Mouse (Mus musculus) sigmoid colon, adult 10 weeks (tissue): ENCODE data around the gene Hmga1b. TPM values are rescaled to one million over a fixed set of nuclear protein-coding genes. Genes with fewer than 3 reads are reported as not detected.

Source experiments
- polyA plus RNA-seq: library from polyadenylated mRNA; stranded (reverse); fragments of 350-450 nt; fragmentation: Illumina TruSeq; extraction: RNeasy Lipid Tissue Mini Kit (QIAGEN cat#74804); gene quantifications from one replicate; pipeline ENCODE4 v1.2.3, GENCODE M21; 2014; ENCODE audit warnings: low read depth, low replicate concordance

The Hmga1b gene
- polyA plus RNA-seq, result not detected

DNA sequence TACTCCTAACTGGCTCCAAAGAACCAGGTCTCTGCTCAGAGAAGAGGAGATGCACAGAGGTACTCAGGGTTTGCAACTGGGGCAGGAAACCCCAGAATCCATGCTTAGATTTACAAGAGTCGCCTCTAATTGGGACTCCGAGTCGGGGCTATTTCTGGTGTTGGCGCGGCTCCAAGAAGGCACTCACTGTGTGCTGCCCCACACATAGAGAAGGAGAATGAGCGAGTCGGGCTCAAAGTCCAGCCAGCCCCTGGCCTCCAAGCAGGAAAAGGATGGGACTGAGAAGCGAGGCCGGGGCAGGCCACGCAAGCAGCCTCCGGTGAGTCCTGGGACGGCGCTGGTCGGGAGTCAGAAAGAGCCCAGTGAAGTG is at the start of gene Hmga1b:
Gene Hmga1b (plus strand): TSS at position 123 of the 370 bp plus-strand sequence.

GRCm38 (mm10) chr11:120713580-120714518 is 48.7 kb upstream of the Hmga1b start, which contains the start of the genes Cenpx and Lrrc45:
Cenpx (minus strand) TSS chr11:120713738.
Lrrc45 (plus strand) TSS chr11:120713925.

DNA sequence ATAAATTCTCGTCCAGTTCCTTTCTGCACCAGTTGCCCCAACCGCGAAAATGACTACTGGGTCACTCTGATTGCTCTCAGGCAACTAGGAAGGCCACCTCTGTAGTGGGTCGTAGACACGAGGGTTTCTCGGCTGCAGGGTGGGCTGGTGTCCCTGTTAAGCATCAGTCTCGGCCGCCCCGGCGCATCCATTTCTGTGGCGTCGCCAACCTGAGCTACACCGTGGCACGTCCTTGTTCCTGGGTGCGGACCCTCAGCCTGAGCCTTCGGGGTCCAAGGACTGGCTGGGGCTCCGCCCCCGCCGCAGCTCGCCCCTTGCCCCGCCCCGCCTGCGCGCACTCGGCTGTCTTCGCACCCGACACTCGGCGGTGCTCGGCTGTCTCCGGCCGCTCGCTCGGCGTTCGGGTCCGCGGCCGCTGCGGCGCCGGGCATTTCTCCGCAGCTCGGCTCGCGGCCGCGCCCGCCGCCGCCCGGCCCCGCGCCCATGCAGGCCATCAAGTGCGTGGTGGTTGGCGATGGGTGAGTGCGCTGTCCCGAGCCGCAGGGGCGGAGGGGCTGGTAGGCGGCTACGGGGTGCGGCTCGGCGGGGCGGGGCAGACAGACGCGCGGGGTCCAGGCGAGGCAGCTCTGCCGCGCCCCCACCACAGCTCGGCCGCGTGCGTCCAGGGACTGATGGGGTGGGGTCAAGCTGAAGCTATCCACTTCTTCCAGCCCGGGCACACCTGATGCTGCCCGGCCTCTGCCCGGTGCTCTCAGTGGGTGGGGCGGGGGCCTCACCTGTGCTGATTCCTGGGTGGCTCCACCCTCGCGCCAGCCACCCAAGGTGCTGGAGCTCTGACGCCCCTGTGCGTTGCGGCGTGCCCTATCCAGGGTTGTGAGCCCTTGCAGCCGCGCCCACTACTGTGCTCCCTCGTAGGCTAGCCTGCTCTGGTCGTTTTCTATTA is 41.2 kb upstream of the Hmga1b start, which contains the start of gene Rac3:
Gene Rac3 (plus strand): TSS at position 347 of the 943 bp plus-strand sequence.

GRCm38 (mm10) chr11:120727169-120727527 is 35.4 kb upstream of the Hmga1b start, which contains the start of gene Dcxr:
Dcxr (minus strand) TSS chr11:120727281.

GRCm38 (mm10) chr11:120731858-120732680 is 30.5 kb upstream of the Hmga1b start, which contains the start of gene Cbr2:
Cbr2 (minus strand) TSS chr11:120732114.

GRCm38 (mm10) chr11:120784064-120784791 is 21.6 kb downstream of the Hmga1b start, which contains the start of the genes Rfng and Gps1:
Rfng (minus strand) TSS chr11:120784207.
Gps1 (plus strand) TSS chr11:120784272.

DNA sequence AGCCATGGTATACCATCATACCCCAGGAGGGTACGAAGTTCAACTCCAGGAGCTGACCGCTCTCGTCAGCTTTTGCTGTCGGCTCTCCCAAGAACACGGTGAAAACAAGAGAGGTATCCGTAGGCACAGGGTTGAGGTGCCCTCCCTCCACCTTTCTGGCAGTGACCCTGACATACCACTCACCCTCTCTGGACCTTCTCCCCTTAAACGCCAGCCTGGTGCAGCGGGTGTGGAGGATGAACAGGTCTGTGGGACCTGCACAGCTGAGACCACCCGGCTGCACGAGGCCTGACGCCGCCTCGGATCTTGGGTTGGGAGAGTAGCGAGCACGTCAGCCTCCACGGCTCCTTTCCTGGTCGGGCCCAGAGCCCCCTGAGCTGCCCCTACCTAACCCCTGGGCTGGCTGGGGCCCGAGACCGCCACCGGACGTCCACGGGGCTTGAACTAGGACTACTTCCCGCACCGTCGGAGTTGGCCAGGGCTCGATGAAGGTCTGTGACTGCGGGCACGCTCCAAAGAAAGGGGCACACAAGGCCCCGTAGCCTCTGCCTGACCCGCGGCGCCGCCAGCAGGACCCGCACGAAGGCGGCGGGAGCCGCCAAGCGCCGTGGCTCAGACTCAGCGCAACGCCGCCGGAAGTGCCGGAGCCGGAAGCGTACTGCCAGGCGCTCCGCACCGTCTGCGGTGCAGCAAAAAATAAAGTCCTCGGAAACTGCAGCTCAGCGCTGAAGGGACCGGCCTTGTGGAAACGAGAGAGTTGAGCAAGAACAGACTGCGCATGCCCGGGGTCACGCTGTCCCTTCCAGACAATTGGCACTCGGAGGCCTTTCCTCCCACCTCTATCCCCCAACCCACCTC is 33.4 kb downstream of the Hmga1b start, which contains the start of gene Dus1l:
Gene Dus1l (minus strand): TSS at position 648 of the 858 bp plus-strand sequence.

Other genes with a start within 250 kb of the Hmga1b start
- not detected for gene Gcgr, start 232.1 kb upstream of the Hmga1b start, polyA plus RNA-seq
- gene Mcrip1, start 213.1 kb upstream of the Hmga1b start, polyA plus RNA-seq, result not detected
- not detected for gene Ppp1r27, start 211.7 kb upstream of the Hmga1b start, polyA plus RNA-seq
- gene P4hb, start 189.5 kb upstream of the Hmga1b start, polyA plus RNA-seq, result 172 TPM
- 30.1 TPM for gene Arhgdia, start 181.2 kb upstream of the Hmga1b start, polyA plus RNA-seq
- 24.4 TPM for gene Alyref, start 164.4 kb upstream of the Hmga1b start, polyA plus RNA-seq
- gene Anapc11, start 164.4 kb upstream of the Hmga1b start, polyA plus RNA-seq, result 13.5 TPM
- not detected for gene Npb, start 154.3 kb upstream of the Hmga1b start, polyA plus RNA-seq
- 14.6 TPM for gene Pcyt2, start 144.9 kb upstream of the Hmga1b start, polyA plus RNA-seq
- 13.4 TPM for gene Sirt7, start 137.6 kb upstream of the Hmga1b start, polyA plus RNA-seq
- gene Mafg, start 129.2 kb upstream of the Hmga1b start, polyA plus RNA-seq, result 13.6 TPM
- 5.8 TPM for gene Pycr1, start 119.0 kb upstream of the Hmga1b start, polyA plus RNA-seq
- not detected for gene Myadml2, start 114.6 kb upstream of the Hmga1b start, polyA plus RNA-seq
- not detected for gene Notum, start 101.6 kb upstream of the Hmga1b start, polyA plus RNA-seq
- 2.6 TPM for gene Aspscr1, start 89.8 kb upstream of the Hmga1b start, polyA plus RNA-seq
- gene Cenpx, start 49.1 kb upstream of the Hmga1b start, polyA plus RNA-seq, result 1.8 TPM
- gene Lrrc45, start 48.9 kb upstream of the Hmga1b start, polyA plus RNA-seq, result 0.66 TPM
- not detected for gene Rac3, start 41.3 kb upstream of the Hmga1b start, polyA plus RNA-seq
- 0.76 TPM for gene Dcxr, start 35.5 kb upstream of the Hmga1b start, polyA plus RNA-seq
- 1.1 TPM for gene Cbr2, start 30.7 kb upstream of the Hmga1b start, polyA plus RNA-seq
- gene Rfng, start 21.4 kb downstream of the Hmga1b start, polyA plus RNA-seq, result 0.54 TPM
- 5.2 TPM for gene Gps1, start 21.5 kb downstream of the Hmga1b start, polyA plus RNA-seq
- 4.3 TPM for gene Dus1l, start 33.6 kb downstream of the Hmga1b start, polyA plus RNA-seq
- 2.1 TPM for gene Fasn, start 61.8 kb downstream of the Hmga1b start, polyA plus RNA-seq
- 0.82 TPM for gene Ccdc57, start 170.1 kb downstream of the Hmga1b start, polyA plus RNA-seq
- gene Slc16a3, start 185.7 kb downstream of the Hmga1b start, polyA plus RNA-seq, result not detected
- gene Csnk1d, start 228.5 kb downstream of the Hmga1b start, polyA plus RNA-seq, result 69.7 TPM